Mouse (Mus musculus): ENCODE measurements around the gene Nrp2. TPM values are rescaled to one million over a fixed set of nuclear protein-coding genes. Genes with fewer than 3 reads are reported as not detected.

The Nrp2 gene
- polyA plus RNA-seq, 1 experiment from 2014 or later: 43.8 TPM

DNA sequence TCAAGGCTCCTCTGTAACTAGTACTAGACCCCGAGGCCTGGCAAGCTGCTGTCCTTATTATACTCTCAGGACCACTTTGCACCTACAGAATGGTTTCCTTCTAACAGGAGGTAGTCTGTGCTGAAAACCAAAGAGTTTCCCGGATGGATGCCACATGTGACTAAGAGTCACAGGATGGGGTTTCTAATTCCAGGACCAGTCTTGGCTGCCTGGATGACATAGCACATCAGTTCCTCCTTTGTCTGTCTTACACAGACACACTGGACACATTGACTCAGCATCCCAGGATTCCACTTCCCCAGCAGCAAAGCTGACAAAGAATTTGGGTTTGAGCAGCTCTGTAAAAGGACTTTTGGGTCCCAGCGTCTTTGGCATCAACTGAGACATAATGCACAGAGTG is 17.1 kb downstream of the Nrp2 start:
- Histone ChIP-seq H3K36me3 (peaks cover 11% of the 10 kb centered on the region; the same call in 1 of the 2 replicates), H3K9ac (no peak overlapping the region), H3K27ac (no peak overlapping the region), H3K4me3 (no peak overlapping the region), H3K4me1 (peaks cover 31% of the 10 kb centered on the region), H3K27me3 (no peaks in the 10 kb centered on the region), H3K4me2 (replicated peaks) (no peak overlapping the region), H3K9me3 (replicated peaks) (no peaks in the 10 kb centered on the region)
- no peak for ATAC-seq (ENCODE audit: low FRiP score)
- 75% methylated on average over 3 of the region's 3 CpGs for WGBS

DNA sequence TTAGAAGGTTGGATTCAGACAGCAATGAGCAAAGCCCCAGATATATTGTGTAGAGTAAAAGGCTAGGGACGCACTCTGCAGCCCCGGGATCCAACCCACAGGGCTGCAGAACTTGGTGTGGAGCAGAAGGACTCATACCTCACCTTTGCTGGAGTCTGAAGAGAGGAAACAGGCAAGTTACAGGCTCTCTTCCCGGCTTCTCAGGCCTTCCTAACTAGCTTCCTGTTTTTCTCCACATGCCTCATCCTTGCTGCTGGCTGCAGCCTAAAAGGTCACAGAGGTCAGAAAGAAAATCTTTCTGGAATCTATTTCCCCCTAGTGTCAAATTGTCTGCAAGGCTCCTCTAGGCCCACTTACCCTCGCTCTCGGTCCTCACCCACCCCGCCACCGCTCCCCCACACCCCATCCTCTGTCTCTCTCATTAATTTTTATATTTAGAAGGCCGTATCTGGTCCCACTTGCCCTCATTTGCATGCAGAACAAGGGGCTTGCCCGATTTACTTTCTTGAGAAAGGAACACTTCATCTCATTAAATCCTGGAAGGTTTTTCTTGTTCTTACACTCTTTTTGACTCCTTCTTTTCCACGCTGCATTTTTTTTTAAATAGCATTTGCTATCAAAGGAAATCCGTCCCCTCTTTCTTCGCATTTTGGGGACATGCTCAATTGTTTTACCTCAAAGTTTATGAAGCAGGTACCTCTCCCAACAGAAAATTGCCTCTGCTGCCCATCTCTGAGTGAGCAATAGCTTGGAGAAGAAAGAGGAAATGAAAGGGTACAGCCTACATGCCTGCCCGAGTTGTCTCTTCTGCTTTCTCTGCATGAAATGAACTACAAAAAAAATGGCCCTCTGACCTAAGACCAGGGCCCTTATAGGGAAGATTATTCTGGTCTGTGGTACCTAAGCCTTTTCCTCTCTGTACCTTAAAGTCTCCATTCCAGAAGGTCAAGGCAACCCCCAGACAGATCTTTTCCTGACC is 17.9 kb downstream of the Nrp2 start:
- Histone ChIP-seq H3K4me2 (replicated peaks) (no peak overlapping the region), H3K4me3 (no peak overlapping the region), H3K27ac (no peak overlapping the region), H3K9ac (no peak overlapping the region), H3K9me3 (replicated peaks) (no peaks in the 10 kb centered on the region), H3K36me3 (peaks cover 11% of the 10 kb centered on the region; the same call in 1 of the 2 replicates), H3K27me3 (no peaks in the 10 kb centered on the region), H3K4me1 (peaks cover 26% of the 10 kb centered on the region)
- WGBS: 62% methylated on average over 13 of the region's 13 CpGs
- ATAC-seq (ENCODE audit: low FRiP score): no peak

GRCm38 (mm10) chr1:62721706-62722187 is 18.7 kb downstream of the Nrp2 start:
- Histone ChIP-seq H3K27ac (no peak overlapping the region), H3K4me3 (no peak overlapping the region), H3K9ac (no peak overlapping the region), H3K27me3 (no peaks in the 10 kb centered on the region), H3K36me3 (peaks cover 11% of the 10 kb centered on the region; the same call in 1 of the 2 replicates), H3K4me2 (replicated peaks) (no peak overlapping the region), H3K9me3 (replicated peaks) (no peaks in the 10 kb centered on the region), H3K4me1 (peaks cover 20% of the 10 kb centered on the region)
- no peak for ATAC-seq (ENCODE audit: low FRiP score)
- WGBS: 82% methylated on average over 7 of the region's 7 CpGs

DNA sequence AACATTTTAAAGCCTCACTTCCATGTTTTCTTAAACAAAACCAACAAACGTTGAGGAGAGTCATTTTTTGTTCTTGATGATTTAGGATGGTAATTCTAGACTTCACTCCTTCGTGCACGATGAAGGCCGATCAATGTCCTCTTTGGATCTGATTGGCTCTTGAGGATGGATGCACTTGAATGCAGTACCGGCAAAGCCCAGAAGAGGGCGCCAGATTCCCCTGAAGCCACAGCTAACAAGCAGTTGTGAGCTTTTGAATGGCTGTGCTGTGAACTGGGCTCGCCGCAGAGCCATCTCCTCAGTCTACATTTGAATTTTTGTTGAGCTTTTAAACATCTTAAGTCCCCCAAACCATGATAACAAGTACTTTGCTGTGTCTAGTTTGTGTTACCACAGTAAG is 19.4 kb downstream of the Nrp2 start:
- 69% methylated on average over 8 of the region's 8 CpGs for WGBS
- H3K36me3 ChIP-seq: peaks cover 11% of the 10 kb centered on the region; the same call in 1 of the 2 replicates

GRCm38 (mm10) chr1:62723891-62724290 is 20.8 kb downstream of the Nrp2 start:
- Histone ChIP-seq H3K4me2 (replicated peaks) (no peak overlapping the region), H3K9ac (no peak overlapping the region), H3K27me3 (no peaks in the 10 kb centered on the region), H3K4me3 (no peak overlapping the region), H3K9me3 (replicated peaks) (no peaks in the 10 kb centered on the region), H3K36me3 (peaks cover 11% of the 10 kb centered on the region; the same call in 1 of the 2 replicates), H3K4me1 (peaks cover 15% of the 10 kb centered on the region), H3K27ac (no peak overlapping the region)
- ATAC-seq (ENCODE audit: low FRiP score): no peak
- WGBS: 80% methylated on average over 5 of the region's 5 CpGs

More for the DNA sequence above, 19.4 kb downstream of the Nrp2 start:
- no peak for ATAC-seq (ENCODE audit: low FRiP score)
- Histone ChIP-seq H3K4me3 (no peak overlapping the region), H3K27me3 (no peaks in the 10 kb centered on the region), H3K4me1 (peaks cover 17% of the 10 kb centered on the region), H3K9ac (no peak overlapping the region), H3K4me2 (replicated peaks) (no peak overlapping the region), H3K9me3 (replicated peaks) (no peaks in the 10 kb centered on the region), H3K27ac (no peak overlapping the region)

DNA sequence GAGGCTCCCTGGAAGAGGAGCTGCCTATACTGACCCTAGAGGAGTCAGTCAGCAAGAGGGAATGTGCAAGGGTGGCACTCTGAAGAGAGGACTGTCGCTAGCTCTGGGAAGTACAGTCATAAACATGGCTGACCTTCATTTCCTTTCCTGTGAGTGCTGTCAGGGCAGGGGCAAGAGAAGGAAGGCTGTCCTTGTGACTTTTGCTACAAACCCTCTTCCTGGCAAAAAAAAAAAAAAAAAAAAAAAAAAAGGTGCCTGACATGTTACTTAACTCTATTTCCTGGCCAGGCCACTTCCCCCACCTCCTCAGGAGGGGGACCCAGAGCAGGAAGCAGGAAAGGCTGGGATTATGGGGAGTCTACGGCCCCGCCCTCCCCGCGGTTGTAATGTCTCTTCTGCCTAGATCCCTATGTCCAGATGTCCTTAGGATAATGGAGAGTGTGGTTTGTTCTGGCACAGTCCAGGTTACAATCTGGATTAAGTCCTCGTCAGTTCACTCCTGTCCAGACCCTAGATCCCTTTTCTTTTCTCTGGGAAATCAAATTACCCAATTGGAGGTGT is 21.5 kb downstream of the Nrp2 start:
- Histone ChIP-seq H3K4me3 (no peak overlapping the region), H3K9me3 (replicated peaks) (no peaks in the 10 kb centered on the region), H3K4me2 (replicated peaks) (no peak overlapping the region), H3K4me1 (peaks cover 18% of the 10 kb centered on the region), H3K27me3 (no peaks in the 10 kb centered on the region), H3K36me3 (peaks cover 11% of the 10 kb centered on the region; the same call in 1 of the 2 replicates), H3K9ac (no peak overlapping the region), H3K27ac (no peak overlapping the region)
- ATAC-seq (ENCODE audit: low FRiP score): no peak
- WGBS: 74% methylated on average over 6 of the region's 6 CpGs

GRCm38 (mm10) chr1:62725032-62725678 is 22.1 kb downstream of the Nrp2 start:
- Histone ChIP-seq H3K4me3 (no peak overlapping the region), H3K9me3 (replicated peaks) (no peaks in the 10 kb centered on the region), H3K4me2 (replicated peaks) (no peak overlapping the region), H3K27ac (no peak overlapping the region), H3K36me3 (peaks cover 11% of the 10 kb centered on the region; the same call in 1 of the 2 replicates), H3K27me3 (no peaks in the 10 kb centered on the region), H3K9ac (no peak overlapping the region), H3K4me1 (peaks cover 24% of the 10 kb centered on the region)
- ATAC-seq (ENCODE audit: low FRiP score): no peak
- WGBS: 83% methylated on average over 10 of the region's 10 CpGs

GRCm38 (mm10) chr1:62727191-62727590 is 24.1 kb downstream of the Nrp2 start:
- no peak overlapping the region for H3K9ac ChIP-seq
- no peak overlapping the region for H3K4me2 ChIP-seq (replicated peaks)
- no peaks in the 10 kb centered on the region for H3K9me3 ChIP-seq (replicated peaks)
- peak; percentile 48; the same call in 1 of the 2 replicates for ATAC-seq (ENCODE audit: low FRiP score)
- peaks cover 21% of the 10 kb centered on the region for H3K4me1 ChIP-seq
- no peaks in the 10 kb centered on the region for H3K27me3 ChIP-seq
- 25% methylated on average over 4 of the region's 4 CpGs for WGBS
- peaks cover 6% of the 10 kb centered on the region; the same call in 1 of the 2 replicates for H3K36me3 ChIP-seq
- peak overlapping the region; percentile 48; the same call in 1 of the 2 replicates for H3K27ac ChIP-seq
- H3K4me3 ChIP-seq: no peak overlapping the region

DNA sequence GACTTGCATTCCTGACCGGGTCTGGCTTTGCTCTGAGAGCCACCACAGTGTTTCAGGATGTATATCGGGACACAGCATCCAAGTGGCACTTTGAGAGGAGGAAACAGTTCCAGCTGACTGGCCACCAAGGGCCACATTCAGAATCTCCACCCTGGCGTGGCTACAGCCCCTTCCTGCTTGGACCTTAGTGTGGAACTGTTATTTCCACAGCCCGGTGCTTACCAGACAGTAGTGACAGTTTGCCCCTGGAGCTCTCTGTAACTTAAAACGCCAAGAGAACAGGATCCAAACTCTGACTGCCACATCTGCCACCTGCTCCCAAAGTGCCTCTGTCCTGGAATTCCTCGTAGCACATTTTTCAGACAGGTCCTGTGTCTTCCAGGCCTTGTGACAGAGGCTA is 25.3 kb downstream of the Nrp2 start:
- H3K9ac ChIP-seq: no peak overlapping the region
- H3K4me1 ChIP-seq: peaks cover 21% of the 10 kb centered on the region
- H3K4me3 ChIP-seq: no peak overlapping the region
- ATAC-seq (ENCODE audit: low FRiP score): no peak
- H3K27ac ChIP-seq: 0 out of 2 replicates have a peak overlapping the region, but pooled peaks have one; percentile 6
- 47% methylated on average over 6 of the region's 6 CpGs for WGBS
- H3K4me2 ChIP-seq (replicated peaks): no peak overlapping the region
- 0 out of 2 replicates have a peak, but pooled peaks cover 3% of the 10 kb centered on the region for H3K36me3 ChIP-seq
- no peaks in the 10 kb centered on the region for H3K27me3 ChIP-seq
- no peaks in the 10 kb centered on the region for H3K9me3 ChIP-seq (replicated peaks)

- Histone ChIP-seq H3K27me3 (no peaks in the 10 kb centered on the region), H3K9ac (no peak overlapping the region), H3K36me3 (no peaks in the 10 kb centered on the region), H3K4me2 (replicated peaks) (no peak overlapping the region), H3K27ac (no peak overlapping the region), H3K4me1 (peaks cover 21% of the 10 kb centered on the region), H3K4me3 (no peak overlapping the region), H3K9me3 (replicated peaks) (no peaks in the 10 kb centered on the region)
- no peak for ATAC-seq (ENCODE audit: low FRiP score)
- WGBS: 64% methylated on average over 9 of the region's 9 CpGs
These were observed 25.8 kb downstream of the Nrp2 start for GRCm38 (mm10) chr1:62728926-62729325.

GRCm38 (mm10) chr1:62729345-62730150 is 26.5 kb downstream of the Nrp2 start:
- WGBS: 46% methylated on average over 13 of the region's 13 CpGs
- Histone ChIP-seq H3K4me1 (peaks cover 21% of the 10 kb centered on the region), H3K27ac (no peak overlapping the region)

More at GRCm38 (mm10) chr1:62729345-62730150, 26.5 kb downstream of the Nrp2 start:
- no peaks in the 10 kb centered on the region for H3K27me3 ChIP-seq
- no peak overlapping the region for H3K4me2 ChIP-seq (replicated peaks)
- H3K9ac ChIP-seq: no peak overlapping the region
- no peak for ATAC-seq (ENCODE audit: low FRiP score)
- no peaks in the 10 kb centered on the region for H3K9me3 ChIP-seq (replicated peaks)
- no peaks in the 10 kb centered on the region for H3K36me3 ChIP-seq
- H3K4me3 ChIP-seq: no peak overlapping the region
